Mouse (Mus musculus) kidney, embryonic 14.5 days (tissue): ENCODE data around the gene Rcn1. TPM values are rescaled to one million over a fixed set of nuclear protein-coding genes. Genes with fewer than 3 reads are reported as not detected.

ENCODE experiments used
- ATAC-seq: fragments of 200-750 bp; cut with Nextera tagmentation; 2 replicates; pipeline ENCODE4 v1.8.0; 2017; ENCODE audit warnings: moderate number of reproducible peaks, mild to moderate bottlenecking, moderate TSS enrichment, moderate library complexity; ENCODE audit not compliant: low FRiP score, low TSS enrichment
- H3K27ac ChIP-seq: fragments of 300-500 bp; sonication (generic); 2 replicates; pipeline ENCODE4 v1.5.1; 2014; ENCODE audit warnings: low read depth, mild to moderate bottlenecking, low read length, moderate library complexity, mixed read lengths
- H3K27me3 ChIP-seq: fragments of 300-500 bp; sonication (generic); 2 replicates; pipeline ENCODE4 v1.6.1; 2014; ENCODE audit warnings: mild to moderate bottlenecking, low read length; ENCODE audit not compliant: control insufficient read depth, insufficient read depth
- H3K36me3 ChIP-seq: fragments of 300-500 bp; sonication (generic); 2 replicates; pipeline ENCODE4 v1.6.1; 2014; ENCODE audit warnings: low read length, mixed read lengths; ENCODE audit not compliant: control insufficient read depth, insufficient read depth
- H3K4me1 ChIP-seq: fragments of 300-500 bp; sonication (generic); 2 replicates; pipeline ENCODE4 v1.6.1; 2014; ENCODE audit warnings: low read length, mixed read lengths; ENCODE audit not compliant: control insufficient read depth, insufficient read depth
- H3K4me2 ChIP-seq: fragments of 300-500 bp; sonication (generic); replicated peaks from 2 replicates; pipeline ENCODE4 v1.6.1; 2014; ENCODE audit warnings: low read depth, mild to moderate bottlenecking, low read length
- H3K4me3 ChIP-seq: fragments of 300-500 bp; sonication (generic); 2 replicates; pipeline ENCODE4 v1.5.1; 2014; ENCODE audit warnings: mild to moderate bottlenecking, low read length
- H3K9ac ChIP-seq: fragments of 300-500 bp; sonication (generic); 2 replicates; pipeline ENCODE4 v1.6.1; 2014; ENCODE audit warnings: low read depth, mild to moderate bottlenecking, low read length, moderate library complexity
- H3K9me3 ChIP-seq: fragments of 300-500 bp; sonication (generic); 2 replicates; pipeline ENCODE4 v1.6.1; 2016; ENCODE audit warnings: low read length; ENCODE audit not compliant: control insufficient read depth
- WGBS: fragments of 180-500 bp; shearing (Covaris S2); extraction: QIAGEN DNeasy Blood & Tissue Kit; methylation state at CpG from one replicate; pipeline ENCODE4 v1.1.7; 2014; 5-methylcytosine and 5-hydroxymethylcytosine counted together
- polyA plus RNA-seq: library from polyadenylated mRNA; unstranded; fragments of >200 nt; fragmentation: Nextera tagmentation; extraction: Ambion mirVana; gene quantifications from 2 replicates; pipeline ENCODE4 v1.2.1, GENCODE M21; 2014

The Rcn1 gene
- polyA plus RNA-seq, 1 experiment from 2014 or later, result 114 TPM

DNA sequence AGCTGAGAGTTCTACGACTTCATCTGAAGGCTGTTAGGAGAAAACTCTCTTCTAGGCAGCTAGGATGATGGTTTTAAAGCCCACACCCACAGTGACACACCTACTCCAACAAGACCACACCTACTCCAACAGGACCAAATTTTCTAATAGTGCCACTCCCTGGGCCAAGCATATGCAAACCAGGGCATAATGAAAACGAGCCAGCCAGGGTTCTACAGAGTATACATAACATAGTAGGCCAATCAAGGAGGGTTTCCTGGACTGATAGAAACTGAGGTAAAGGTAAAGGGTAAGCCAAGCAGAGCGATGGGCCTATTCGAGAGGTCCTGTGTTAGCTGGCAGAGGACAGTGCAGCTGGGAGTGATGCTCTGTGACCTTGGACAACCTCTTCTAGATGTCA, 1.4 kb upstream of the Rcn1 start:
- Histone ChIP-seq H3K4me2 (no peak overlapping the region), H3K9ac (no peak overlapping the region), H3K27me3 (no peaks in the 10 kb centered on the region), H3K4me3 (no peak overlapping the region), H3K27ac (no peak overlapping the region), H3K4me1 (peaks cover 21% of the 10 kb centered on the region), H3K36me3 (no peaks in the 10 kb centered on the region), H3K9me3 (no peaks in the 10 kb centered on the region)
- WGBS, result 89% methylated on average over 4 of the region's 4 CpGs
- no peak for ATAC-seq

DNA sequence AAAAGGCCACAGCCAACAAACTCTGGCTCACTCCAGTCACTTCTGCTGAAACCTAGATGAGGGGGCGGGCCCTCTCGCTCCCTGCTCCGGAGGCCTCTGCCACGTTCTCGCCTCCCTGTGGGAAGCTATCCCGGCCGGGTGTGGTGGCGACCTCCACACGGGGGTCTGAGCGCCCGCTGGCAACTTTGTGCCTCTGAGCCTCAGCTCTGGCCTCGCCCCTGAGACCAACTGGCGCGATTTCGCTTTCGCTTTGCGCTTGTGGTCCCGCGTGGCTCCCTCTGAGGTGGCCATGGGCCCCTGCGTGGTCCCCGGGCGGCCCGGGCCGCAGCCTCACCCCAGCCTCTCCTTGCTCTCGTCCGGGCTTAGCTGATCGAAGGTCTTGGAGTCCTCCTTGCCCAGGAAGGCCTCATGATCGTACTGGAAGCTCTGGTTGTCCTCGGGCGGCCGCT, 459 bp downstream of the Rcn1 start:
- H3K4me1 ChIP-seq, result peaks cover 21% of the 10 kb centered on the region
- H3K9me3 ChIP-seq, result no peaks in the 10 kb centered on the region
- peak overlapping the region; percentile 85 for H3K4me3 ChIP-seq
- H3K27me3 ChIP-seq, result no peaks in the 10 kb centered on the region
- peak overlapping the region; percentile 59 for H3K4me2 ChIP-seq
- ATAC-seq, result peak; percentile 48
- peaks cover 14% of the 10 kb centered on the region for H3K36me3 ChIP-seq
- peak overlapping the region; percentile 96 for H3K27ac ChIP-seq
- peak overlapping the region; percentile 96 for H3K9ac ChIP-seq
- WGBS, result under 1% methylated on average over 31 of the region's 31 CpGs

DNA sequence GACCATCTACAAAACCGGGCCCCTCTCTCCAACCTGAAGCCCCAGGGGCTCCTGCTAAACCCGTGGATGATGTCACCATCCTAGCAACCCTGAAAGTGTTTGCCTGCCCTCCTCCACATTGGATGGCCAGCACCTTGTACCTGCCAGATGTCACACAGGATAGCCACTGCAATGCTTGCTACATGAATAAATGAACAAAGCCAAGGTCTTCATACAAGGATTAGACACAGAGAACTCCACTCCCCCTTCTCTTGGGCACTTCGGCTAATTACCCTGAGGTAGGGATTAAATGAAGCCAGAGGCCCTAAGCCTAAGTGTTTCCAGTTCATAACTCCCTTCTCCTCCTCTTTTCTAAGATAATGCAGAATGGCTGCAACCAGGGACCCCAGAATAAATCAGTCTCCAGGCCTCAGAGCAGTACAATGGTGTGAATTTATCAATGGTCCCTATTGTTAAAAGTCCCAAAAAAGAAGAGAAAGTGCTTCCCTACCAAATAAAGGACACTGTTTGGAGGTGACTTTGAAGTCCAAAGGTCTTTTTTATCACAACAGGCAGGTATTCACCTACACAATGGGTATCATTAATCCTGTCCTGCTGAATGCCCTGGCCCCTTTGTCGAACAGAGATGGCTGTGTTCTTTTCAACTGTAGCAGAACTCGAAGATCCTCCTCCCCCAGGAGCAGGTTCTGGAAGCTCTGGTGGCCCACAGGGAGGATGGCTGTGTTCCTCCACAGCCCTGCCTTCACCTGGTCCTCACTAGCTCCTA, 1.5 kb downstream of the Rcn1 start:
- no peaks in the 10 kb centered on the region for H3K9me3 ChIP-seq
- H3K4me2 ChIP-seq, result peak overlapping the region; percentile 59
- peaks cover 21% of the 10 kb centered on the region for H3K4me1 ChIP-seq
- 21% methylated on average over 5 of the region's 5 CpGs for WGBS
- ATAC-seq, result no peak
- H3K9ac ChIP-seq, result peak overlapping the region; percentile 96
- peak overlapping the region; percentile 96; the same call in 1 of the 2 replicates for H3K27ac ChIP-seq
- H3K4me3 ChIP-seq, result peak overlapping the region; percentile 85
- peaks cover 24% of the 10 kb centered on the region for H3K36me3 ChIP-seq
- H3K27me3 ChIP-seq, result no peaks in the 10 kb centered on the region

DNA sequence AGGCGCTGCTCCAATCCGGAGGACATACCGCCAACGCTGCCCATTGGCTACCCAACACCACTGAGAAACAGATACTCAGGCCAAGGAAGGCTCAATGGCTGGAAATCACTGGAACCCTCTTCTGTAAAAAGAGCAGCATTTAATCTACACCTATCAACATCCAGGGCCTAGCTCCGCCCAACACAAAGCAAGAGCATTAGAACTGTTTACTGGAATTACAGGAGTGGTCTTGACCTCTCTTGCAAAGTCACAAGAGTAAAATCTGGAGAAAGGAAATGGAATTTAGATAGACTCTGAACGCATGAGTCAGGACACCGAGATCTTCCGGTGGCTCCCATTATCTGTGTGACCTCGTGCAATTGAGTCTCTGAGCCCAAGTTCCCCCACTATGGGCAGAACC, 3.1 kb downstream of the Rcn1 start:
- no peak for ATAC-seq
- H3K4me3 ChIP-seq, result no peak overlapping the region
- peaks cover 40% of the 10 kb centered on the region for H3K36me3 ChIP-seq
- no peak overlapping the region for H3K9ac ChIP-seq
- no peak overlapping the region for H3K4me2 ChIP-seq
- 89% methylated on average over 9 of the region's 9 CpGs for WGBS
- peaks cover 21% of the 10 kb centered on the region for H3K4me1 ChIP-seq
- H3K27me3 ChIP-seq, result no peaks in the 10 kb centered on the region
- no peaks in the 10 kb centered on the region for H3K9me3 ChIP-seq
- H3K27ac ChIP-seq, result no peak overlapping the region

DNA sequence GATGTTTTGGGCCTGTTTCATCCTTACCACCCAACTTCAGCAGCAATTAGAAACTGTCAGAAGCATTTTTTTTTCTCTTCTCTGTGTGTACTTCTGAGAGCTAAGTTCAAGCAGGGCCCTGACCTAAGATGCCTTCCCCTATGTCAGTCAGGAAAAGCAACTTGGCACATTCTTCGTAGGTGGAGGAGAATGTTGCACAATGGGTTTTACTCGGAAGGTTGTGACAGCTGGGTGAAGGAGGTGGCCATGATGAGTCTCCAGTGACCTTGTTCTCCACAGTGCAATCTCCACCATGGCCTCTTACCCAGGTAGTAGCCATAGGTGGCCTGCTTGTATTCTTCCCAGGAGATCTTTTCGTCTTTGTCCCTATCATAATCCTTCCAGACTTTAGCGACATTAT, 4.7 kb downstream of the Rcn1 start:
- Histone ChIP-seq H3K4me2 (no peak overlapping the region), H3K27me3 (no peaks in the 10 kb centered on the region), H3K9ac (no peak overlapping the region), H3K4me3 (no peak overlapping the region), H3K36me3 (peaks cover 55% of the 10 kb centered on the region), H3K4me1 (peaks cover 21% of the 10 kb centered on the region), H3K9me3 (no peaks in the 10 kb centered on the region), H3K27ac (no peak overlapping the region)
- ATAC-seq, result no peak
- WGBS, result 95% methylated on average over 4 of the region's 4 CpGs

DNA sequence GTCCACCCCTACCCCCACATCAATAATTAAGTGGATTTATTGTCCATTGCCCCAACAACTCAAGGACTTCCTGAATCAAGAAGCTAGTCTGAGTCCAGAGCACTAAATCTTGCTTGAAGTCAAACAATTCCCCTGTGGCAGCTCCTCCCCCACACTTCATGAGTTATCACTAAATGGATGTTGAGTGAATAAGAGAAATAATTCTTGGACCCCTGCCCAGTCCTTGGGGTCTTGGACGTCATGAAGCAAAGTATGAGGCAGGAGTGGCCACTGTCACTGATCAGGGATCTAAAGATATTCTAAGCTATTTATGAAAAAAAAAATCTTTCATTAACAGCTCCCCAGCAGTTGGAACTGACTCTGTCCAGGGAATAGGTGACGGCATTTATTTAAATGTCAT, 6.6 kb downstream of the Rcn1 start:
- Histone ChIP-seq H3K36me3 (peaks cover 73% of the 10 kb centered on the region), H3K27ac (no peak overlapping the region), H3K4me3 (no peak overlapping the region), H3K27me3 (no peaks in the 10 kb centered on the region), H3K4me2 (no peak overlapping the region), H3K4me1 (peaks cover 15% of the 10 kb centered on the region), H3K9ac (no peak overlapping the region), H3K9me3 (no peaks in the 10 kb centered on the region)
- 58% methylated on average over 2 of the region's 2 CpGs for WGBS
- peak; percentile 28; the same call in 1 of the 2 replicates for ATAC-seq

DNA sequence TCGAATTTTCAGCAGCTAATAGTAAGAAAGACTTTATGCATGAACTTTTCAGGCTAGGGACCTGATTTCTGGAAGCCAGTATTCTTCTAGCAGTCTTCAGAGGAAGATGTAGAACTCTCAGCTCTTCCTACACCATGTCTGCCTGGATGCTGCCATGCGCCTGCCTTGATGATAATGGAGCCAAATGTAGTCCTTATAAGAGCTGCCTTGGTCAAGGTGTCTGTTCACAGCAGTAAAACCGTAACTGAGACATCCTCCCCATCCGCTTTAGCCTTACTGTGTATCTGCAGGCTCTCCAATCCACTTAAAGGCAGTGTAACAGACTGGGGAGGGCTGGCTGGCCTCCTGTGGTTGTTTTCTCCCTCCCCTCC, 7.7 kb downstream of the Rcn1 start:
- no peaks in the 10 kb centered on the region for H3K27me3 ChIP-seq
- no peak for ATAC-seq
- H3K9me3 ChIP-seq, result no peaks in the 10 kb centered on the region
- 90% methylated on average over 4 of the region's 4 CpGs for whole genome bisulfite sequencing
- H3K36me3 ChIP-seq, result peaks cover 83% of the 10 kb centered on the region
- no peak overlapping the region for H3K4me3 ChIP-seq
- H3K9ac ChIP-seq, result no peak overlapping the region
- no peak overlapping the region for H3K4me2 ChIP-seq
- no peak overlapping the region for H3K27ac ChIP-seq
- peaks cover 4% of the 10 kb centered on the region for H3K4me1 ChIP-seq

DNA sequence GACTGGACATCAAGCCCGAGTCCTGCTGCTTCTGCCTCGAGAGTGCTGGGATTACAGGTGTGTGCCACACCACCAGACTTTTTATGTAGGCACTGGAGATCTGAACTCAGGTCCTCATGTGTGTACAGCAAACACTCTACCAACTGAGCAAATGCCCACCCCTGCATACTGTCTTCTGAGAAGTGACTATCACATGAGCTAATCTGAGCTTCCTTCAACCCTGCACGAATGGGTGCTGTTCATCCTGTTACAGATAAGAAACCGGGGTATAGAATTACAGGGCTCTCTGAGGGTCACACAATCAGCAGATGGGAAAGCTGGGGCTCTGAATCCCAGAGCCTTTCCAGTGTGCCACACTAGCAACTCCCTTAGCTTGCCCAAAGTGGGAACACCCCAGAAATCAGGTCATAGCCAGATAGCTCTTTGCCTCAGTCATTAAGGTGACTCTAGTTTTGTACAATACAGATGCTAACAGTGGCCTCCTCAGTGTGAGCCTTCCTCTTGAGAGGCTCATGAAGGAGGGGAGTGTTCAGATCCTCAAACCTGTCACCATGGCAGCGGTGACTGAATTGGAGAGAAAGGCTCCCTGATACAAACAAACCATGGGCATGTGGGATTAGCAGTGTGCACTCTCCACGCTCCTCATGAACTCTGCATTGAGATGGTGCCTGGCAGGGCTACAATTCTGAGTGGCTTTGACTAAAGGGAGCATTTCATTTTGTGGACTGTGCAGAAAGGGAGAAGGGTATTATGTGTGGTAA, 8.3 kb downstream of the Rcn1 start:
- H3K4me3 ChIP-seq, result no peak overlapping the region
- WGBS, result 83% methylated on average over 6 of the region's 6 CpGs
- no peak overlapping the region for H3K9ac ChIP-seq
- H3K36me3 ChIP-seq, result peaks cover 89% of the 10 kb centered on the region
- no peak for ATAC-seq
- H3K27me3 ChIP-seq, result no peaks in the 10 kb centered on the region
- no peaks in the 10 kb centered on the region for H3K9me3 ChIP-seq
- H3K4me1 ChIP-seq, result no peaks in the 10 kb centered on the region
- H3K27ac ChIP-seq, result no peak overlapping the region
- no peak overlapping the region for H3K4me2 ChIP-seq
